Mouse (Mus musculus) forebrain, postnatal 0 days (tissue): ENCODE results near the gene Olfr312. TPM values are rescaled to one million over a fixed set of nuclear protein-coding genes. Genes with fewer than 3 reads are reported as not detected.

Experiments used
- ATAC-seq: fragments of 200-750 bp; cut with Nextera tagmentation; 2 replicates; pipeline ENCODE4 v1.8.0; 2017; ENCODE audit warnings: mild to moderate bottlenecking, moderate library complexity
- DNase-seq: peaks from one replicate; pipeline ENCODE4 v3.0.0-alpha.2; 2015
- H3K27ac ChIP-seq: fragments of 300-500 bp; sonication (generic); 2 replicates; pipeline ENCODE4 v1.5.1; 2014; ENCODE audit warnings: low read depth, mild to moderate bottlenecking, antibody characterized with exemption, low read length, moderate library complexity, mixed read lengths
- H3K27me3 ChIP-seq: fragments of 300-500 bp; sonication (generic); 2 replicates; pipeline ENCODE4 v1.6.1; 2014; ENCODE audit warnings: mild to moderate bottlenecking, low read length, mixed read lengths; ENCODE audit not compliant: insufficient read depth
- H3K36me3 ChIP-seq: fragments of 300-500 bp; sonication (generic); 2 replicates; pipeline ENCODE4 v1.6.1; 2014; ENCODE audit warnings: mild to moderate bottlenecking, moderate library complexity; ENCODE audit not compliant: insufficient read depth
- H3K4me1 ChIP-seq: fragments of 300-500 bp; sonication (generic); 2 replicates; pipeline ENCODE4 v1.6.1; 2014; ENCODE audit warnings: antibody characterized with exemption; ENCODE audit not compliant: insufficient read depth
- H3K4me2 ChIP-seq: fragments of 300-500 bp; sonication (generic); 2 replicates; pipeline ENCODE4 v1.6.1; 2014; ENCODE audit warnings: low read depth, mild to moderate bottlenecking, moderate library complexity
- H3K4me3 ChIP-seq: fragments of 300-500 bp; sonication (generic); 2 replicates; pipeline ENCODE4 v1.5.1; 2014; ENCODE audit warnings: low read depth, low read length, mixed read lengths
- H3K9ac ChIP-seq: fragments of 300-500 bp; sonication (generic); 2 replicates; pipeline ENCODE4 v1.6.1; 2014; ENCODE audit warnings: mild to moderate bottlenecking
- H3K9me3 ChIP-seq: fragments of 300-500 bp; sonication (generic); 2 replicates; pipeline ENCODE4 v1.6.1; 2016; ENCODE audit warnings: low read length
- CTCF ChIP-seq: sonication (generic); IDR thresholded peaks from 2 replicates; pipeline ENCODE4 v1.5.1; 2016; ENCODE audit warnings: antibody characterized with exemption, control low read depth, low read depth
- WGBS: fragments of 180-500 bp; shearing (Covaris S2); extraction: QIAGEN DNeasy Blood & Tissue Kit; methylation state at CpG from one replicate; pipeline ENCODE4 v1.1.7; 2014; 5-methylcytosine and 5-hydroxymethylcytosine counted together
- polyA plus RNA-seq: library from polyadenylated mRNA; unstranded; fragments of >200 nt; fragmentation: Nextera tagmentation; extraction: Ambion mirVana; gene quantifications from 2 replicates; pipeline ENCODE4 v1.2.1, GENCODE M21; 2015
- total RNA-seq: library from RNA; depleted of rRNA; stranded (reverse); fragments of >200 nt; gene quantifications from 2 replicates; pipeline ENCODE4 v1.2.3, GENCODE M21; 2014; rRNA removed

Gene Olfr312
- total and polyA plus RNA-seq, 2 experiments from 2014 or later, result not detected

DNA sequence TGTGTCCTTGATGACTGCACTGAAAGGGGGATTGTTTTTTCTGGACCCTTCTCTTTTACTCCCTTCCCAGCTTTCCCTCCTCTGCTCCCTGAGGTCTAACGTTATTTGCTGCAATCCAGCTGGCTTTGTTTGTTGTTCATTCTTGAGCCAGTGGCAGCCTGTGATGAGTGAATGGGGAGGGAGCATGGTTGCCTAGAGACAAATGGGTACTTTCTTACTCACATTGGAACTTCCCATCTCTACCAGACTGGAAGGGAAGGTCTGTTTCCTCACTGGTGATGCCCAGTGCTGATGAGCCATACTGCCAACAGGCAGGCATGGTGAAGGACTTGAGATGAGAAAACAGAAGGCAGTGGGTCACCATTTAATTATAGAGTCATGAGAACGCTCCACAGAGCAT is 20.7 kb downstream of the Olfr312 start:
- H3K4me1 ChIP-seq, result peaks cover 5% of the 10 kb centered on the region
- H3K9ac ChIP-seq, result no peak overlapping the region
- H3K27ac ChIP-seq, result no peak overlapping the region
- no peaks in the 10 kb centered on the region for H3K9me3 ChIP-seq
- 59% methylated on average over 2 of the region's 2 CpGs for WGBS
- no peak overlapping the region for H3K4me3 ChIP-seq
- DNase-seq, result no peak
- no peak overlapping the region for H3K4me2 ChIP-seq
- TF ChIP-seq CTCF, result no peak
- H3K27me3 ChIP-seq, result no peaks in the 10 kb centered on the region
- peaks cover 38% of the 10 kb centered on the region for H3K36me3 ChIP-seq
- ATAC-seq, result no peak

DNA sequence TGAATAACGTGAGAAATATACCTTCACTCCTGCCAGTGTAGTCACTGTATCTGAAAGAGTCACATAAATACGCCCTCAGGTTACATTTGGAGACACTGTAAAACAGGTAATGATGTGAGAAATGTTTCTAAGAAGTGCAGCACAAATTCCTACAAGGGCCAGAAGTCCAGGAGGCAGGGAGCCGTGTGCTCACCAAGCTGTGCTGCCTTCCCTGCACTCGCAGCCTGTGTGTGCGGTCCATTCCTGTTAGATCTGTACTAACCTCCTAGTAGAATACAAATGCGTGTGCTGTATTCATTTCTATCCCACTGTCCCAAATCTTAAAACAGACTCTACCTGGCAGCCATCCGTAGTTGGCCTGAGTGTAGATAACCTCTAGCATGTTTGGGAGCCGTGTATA is 31.7 kb downstream of the Olfr312 start:
- no peak for TF ChIP-seq CTCF
- peaks cover 11% of the 10 kb centered on the region; the same call in 1 of the 2 replicates for H3K9me3 ChIP-seq
- DNase-seq, result no peak
- H3K4me3 ChIP-seq, result no peak overlapping the region
- peaks cover 51% of the 10 kb centered on the region for H3K36me3 ChIP-seq
- ATAC-seq, result no peak
- no peak overlapping the region for H3K4me2 ChIP-seq
- H3K9ac ChIP-seq, result no peak overlapping the region
- H3K27ac ChIP-seq, result no peak overlapping the region
- WGBS, result 96% methylated on average over 8 of the region's 8 CpGs
- H3K4me1 ChIP-seq, result no peaks in the 10 kb centered on the region
- H3K27me3 ChIP-seq, result no peaks in the 10 kb centered on the region

GRCm38 (mm10) chr11:58867039-58867953 is 38.3 kb downstream of the Olfr312 start, which contains the start of gene 2810021J22Rik:
Gene 2810021J22Rik (plus strand): TSS chr11:58867216.
- Histone ChIP-seq H3K9me3 (no peaks in the 10 kb centered on the region), H3K36me3 (peaks cover 14% of the 10 kb centered on the region), H3K27me3 (no peaks in the 10 kb centered on the region), H3K9ac (peak within 1 kb of the TSS; percentile 82), H3K4me3 (peak within 1 kb of the TSS; percentile 70), H3K27ac (peak within 1 kb of the TSS; percentile 85), H3K4me1 (peaks cover 8% of the 10 kb centered on the region), H3K4me2 (peak within 1 kb of the TSS; percentile 73)
- 5% methylated on average over 37 of the region's 37 CpGs for WGBS
- ATAC-seq (peak; percentile 93), DNase-seq (peak; percentile 85)
- peak; percentile 38 for TF ChIP-seq CTCF

DNA sequence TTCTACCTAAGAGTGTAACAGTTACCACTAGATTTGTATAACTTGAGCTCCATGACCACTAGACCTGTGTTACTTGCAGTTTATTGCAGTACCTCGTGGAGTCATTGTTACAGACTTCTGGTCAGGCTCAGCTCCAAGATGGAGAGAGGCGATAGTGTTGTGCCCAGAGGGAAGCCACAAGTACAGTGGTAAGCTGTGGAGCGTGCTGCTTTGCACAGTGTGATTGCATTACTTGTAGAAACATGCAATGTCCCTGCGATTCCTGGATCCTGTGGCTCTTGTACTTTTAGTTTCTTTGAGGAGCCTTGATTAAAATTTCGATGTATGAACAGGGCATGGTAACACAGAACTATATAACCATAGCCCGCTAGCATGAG is 38.9 kb downstream of the Olfr312 start:
- peak overlapping the region; percentile 73 for H3K4me2 ChIP-seq
- no peak for DNase-seq
- H3K9ac ChIP-seq, result peak overlapping the region; percentile 82
- no peaks in the 10 kb centered on the region for H3K9me3 ChIP-seq
- H3K27ac ChIP-seq, result no peak overlapping the region
- no peak for TF ChIP-seq CTCF
- ATAC-seq, result no peak
- peak overlapping the region; percentile 70 for H3K4me3 ChIP-seq
- peaks cover 8% of the 10 kb centered on the region for H3K4me1 ChIP-seq
- H3K27me3 ChIP-seq, result no peaks in the 10 kb centered on the region
- peaks cover 15% of the 10 kb centered on the region for H3K36me3 ChIP-seq
- 79% methylated on average over 6 of the region's 6 CpGs for WGBS

- 86% methylated on average over 4 of the region's 4 CpGs for WGBS
- no peak overlapping the region for H3K27ac ChIP-seq
- H3K27me3 ChIP-seq, result no peaks in the 10 kb centered on the region
- ATAC-seq (no peak), DNase-seq (no peak)
- peaks cover 15% of the 10 kb centered on the region for H3K36me3 ChIP-seq
- no peak for TF ChIP-seq CTCF
- no peaks in the 10 kb centered on the region for H3K9me3 ChIP-seq
- no peak overlapping the region for H3K4me3 ChIP-seq
- peaks cover 8% of the 10 kb centered on the region for H3K4me1 ChIP-seq
- no peak overlapping the region for H3K4me2 ChIP-seq
- no peak overlapping the region for H3K9ac ChIP-seq
Measured at GRCm38 (mm10) chr11:58870961-58871360, 41.9 kb downstream of the Olfr312 start.

GRCm38 (mm10) chr11:58883756-58884155 is 54.7 kb downstream of the Olfr312 start:
- H3K9ac ChIP-seq, result no peak overlapping the region
- H3K27ac ChIP-seq, result no peak overlapping the region
- ATAC-seq, result no peak
- no peak overlapping the region for H3K4me3 ChIP-seq
- H3K9me3 ChIP-seq, result no peaks in the 10 kb centered on the region
- peaks cover 45% of the 10 kb centered on the region for H3K36me3 ChIP-seq
- TF ChIP-seq CTCF, result no peak
- H3K27me3 ChIP-seq, result no peaks in the 10 kb centered on the region
- 85% methylated on average over 8 of the region's 8 CpGs for WGBS
- DNase-seq, result no peak
- no peak overlapping the region for H3K4me2 ChIP-seq
- H3K4me1 ChIP-seq, result no peaks in the 10 kb centered on the region

Other genes starting within 250 kb of the Olfr312 start
- gene Olfr324, start 234.1 kb upstream of the Olfr312 start, total RNA-seq, result not detected in 2 replicates
- gene Olfr324, start 234.1 kb upstream of the Olfr312 start, polyA plus RNA-seq, result 0.13 TPM in 1 of 2 replicates, not detected in the other
- not detected in 2 replicates for gene 2210407C18Rik, start 213.2 kb upstream of the Olfr312 start, total RNA-seq
- not detected in 2 replicates for gene 2210407C18Rik, start 213.2 kb upstream of the Olfr312 start, polyA plus RNA-seq
- gene Olfr323, start 198.7 kb upstream of the Olfr312 start, total RNA-seq, result not detected in 2 replicates
- gene Olfr323, start 198.7 kb upstream of the Olfr312 start, polyA plus RNA-seq, result not detected in 2 replicates
- 0.15 TPM in 1 of 2 replicates, not detected in the other for gene Trim58, start 188.8 kb upstream of the Olfr312 start, total RNA-seq
- 0.06 and 0.19 TPM in 2 replicates for gene Trim58, start 188.8 kb upstream of the Olfr312 start, polyA plus RNA-seq
- not detected in 2 replicates for gene Olfr322, start 170.5 kb upstream of the Olfr312 start, total RNA-seq
- gene Olfr322, start 170.5 kb upstream of the Olfr312 start, polyA plus RNA-seq, result not detected in 2 replicates
- gene Olfr320, start 148.1 kb upstream of the Olfr312 start, total RNA-seq, result not detected in 2 replicates
- not detected in 2 replicates for gene Olfr320, start 148.1 kb upstream of the Olfr312 start, polyA plus RNA-seq
- not detected in 2 replicates for gene Olfr319, start 130.1 kb upstream of the Olfr312 start, total RNA-seq
- gene Olfr319, start 130.1 kb upstream of the Olfr312 start, polyA plus RNA-seq, result not detected in 2 replicates
- gene Olfr318, start 105.2 kb upstream of the Olfr312 start, total RNA-seq, result not detected in 2 replicates
- gene Olfr318, start 105.2 kb upstream of the Olfr312 start, polyA plus RNA-seq, result not detected in 2 replicates
- 0.15 and 0.81 TPM in 2 replicates for gene Olfr317, start 90.0 kb upstream of the Olfr312 start, total RNA-seq
- 0.12 and 0.13 TPM in 2 replicates for gene Olfr317, start 90.0 kb upstream of the Olfr312 start, polyA plus RNA-seq
- not detected in 2 replicates for gene Olfr316, start 76.5 kb upstream of the Olfr312 start, total RNA-seq
- 0.16 TPM in 1 of 2 replicates, not detected in the other for gene Olfr316, start 76.5 kb upstream of the Olfr312 start, polyA plus RNA-seq
- gene Olfr315, start 56.0 kb upstream of the Olfr312 start, total RNA-seq, result 0.29 TPM in 1 of 2 replicates, not detected in the other
- not detected in 2 replicates for gene Olfr315, start 56.0 kb upstream of the Olfr312 start, polyA plus RNA-seq
- not detected in 2 replicates for gene Olfr314, start 46.3 kb upstream of the Olfr312 start, total RNA-seq
- gene Olfr314, start 46.3 kb upstream of the Olfr312 start, polyA plus RNA-seq, result not detected in 2 replicates
- 8.0 and 8.6 TPM in 2 replicates for gene Fam183b, start 27.3 kb upstream of the Olfr312 start, total RNA-seq
- 8.6 and 12.0 TPM in 2 replicates for gene Fam183b, start 27.3 kb upstream of the Olfr312 start, polyA plus RNA-seq
- not detected in 2 replicates for gene Olfr313, start 14.2 kb upstream of the Olfr312 start, total RNA-seq
- gene Olfr313, start 14.2 kb upstream of the Olfr312 start, polyA plus RNA-seq, result not detected in 2 replicates
- gene Olfr311, start 10.0 kb downstream of the Olfr312 start, total RNA-seq, result not detected in 2 replicates
- not detected in 2 replicates for gene Olfr311, start 10.0 kb downstream of the Olfr312 start, polyA plus RNA-seq
- 22.6 and 22.8 TPM in 2 replicates for gene Gm12258, start 17.9 kb downstream of the Olfr312 start, total RNA-seq
- 6.2 and 10.2 TPM in 2 replicates for gene Gm12258, start 17.9 kb downstream of the Olfr312 start, polyA plus RNA-seq
- 8.5 and 8.8 TPM in 2 replicates for gene 2810021J22Rik, start 38.0 kb downstream of the Olfr312 start, total RNA-seq
- 5.3 and 8.2 TPM in 2 replicates for gene 2810021J22Rik, start 38.0 kb downstream of the Olfr312 start, polyA plus RNA-seq
- 13.0 and 13.2 TPM in 2 replicates for gene Zfp39, start 75.0 kb downstream of the Olfr312 start, total RNA-seq
- 4.4 and 7.0 TPM in 2 replicates for gene Zfp39, start 75.0 kb downstream of the Olfr312 start, polyA plus RNA-seq
- gene Btnl10, start 88.7 kb downstream of the Olfr312 start, total RNA-seq, result 0.10 TPM in 1 of 2 replicates, not detected in the other
- not detected in 2 replicates for gene Btnl10, start 88.7 kb downstream of the Olfr312 start, polyA plus RNA-seq
- 668 and 716 TPM in 2 replicates for gene Rnf187, start 109.7 kb downstream of the Olfr312 start, total RNA-seq
- gene Rnf187, start 109.7 kb downstream of the Olfr312 start, polyA plus RNA-seq, result 583 and 608 TPM in 2 replicates
- 446 and 960 TPM in 2 replicates for gene Hist3h2ba, start 119.7 kb downstream of the Olfr312 start, total RNA-seq
- 111 and 146 TPM in 2 replicates for gene Hist3h2ba, start 119.7 kb downstream of the Olfr312 start, polyA plus RNA-seq
- 181 and 199 TPM in 2 replicates for gene Hist3h2a, start 125.4 kb downstream of the Olfr312 start, total RNA-seq
- gene Hist3h2a, start 125.4 kb downstream of the Olfr312 start, polyA plus RNA-seq, result 58.0 and 58.7 TPM in 2 replicates
- gene Trim17, start 125.4 kb downstream of the Olfr312 start, total RNA-seq, result 3.4 and 4.0 TPM in 2 replicates
- 0.65 TPM in 2 replicates for gene Trim17, start 125.4 kb downstream of the Olfr312 start, polyA plus RNA-seq
- 29.2 and 31.9 TPM in 2 replicates for gene Trim11, start 148.9 kb downstream of the Olfr312 start, total RNA-seq
- 13.5 and 16.0 TPM in 2 replicates for gene Trim11, start 148.9 kb downstream of the Olfr312 start, polyA plus RNA-seq